Mouse (Mus musculus): ENCODE measurements around the gene Rer1.

DNA sequence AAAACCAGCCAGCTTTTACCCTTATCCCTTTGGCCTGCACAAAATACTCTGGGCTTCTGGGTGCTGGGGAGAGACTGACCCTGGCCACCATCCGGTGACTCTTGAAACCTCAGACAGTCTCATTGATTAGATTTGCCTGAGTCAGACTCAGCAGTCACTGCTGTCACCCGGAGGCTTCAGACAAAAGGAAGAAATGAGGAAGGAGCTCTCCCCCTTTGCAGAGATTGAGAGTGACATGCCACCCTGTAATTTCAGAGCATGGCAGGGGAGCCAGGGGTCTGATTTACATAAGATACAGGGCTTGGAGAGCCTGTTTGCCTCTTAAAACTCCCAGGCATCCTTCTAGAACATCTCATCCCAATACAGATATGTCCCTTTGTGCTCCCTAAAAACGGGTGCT is 47.0 kb upstream of the Rer1 start:
- no peak for TF ChIP-seq CTCF (IDR thresholded peaks at IDR 0.05; ENCODE audit: control insufficient read depth, insufficient read depth, insufficient replicate concordance, low read depth, low read length)
- no peak for TF ChIP-seq POLR2A (IDR thresholded peaks at IDR 0.05; ENCODE audit: control insufficient read depth, low read depth, low read length)

All from testis, adult 2 months (tissue).